In the genomic region with DNA sequence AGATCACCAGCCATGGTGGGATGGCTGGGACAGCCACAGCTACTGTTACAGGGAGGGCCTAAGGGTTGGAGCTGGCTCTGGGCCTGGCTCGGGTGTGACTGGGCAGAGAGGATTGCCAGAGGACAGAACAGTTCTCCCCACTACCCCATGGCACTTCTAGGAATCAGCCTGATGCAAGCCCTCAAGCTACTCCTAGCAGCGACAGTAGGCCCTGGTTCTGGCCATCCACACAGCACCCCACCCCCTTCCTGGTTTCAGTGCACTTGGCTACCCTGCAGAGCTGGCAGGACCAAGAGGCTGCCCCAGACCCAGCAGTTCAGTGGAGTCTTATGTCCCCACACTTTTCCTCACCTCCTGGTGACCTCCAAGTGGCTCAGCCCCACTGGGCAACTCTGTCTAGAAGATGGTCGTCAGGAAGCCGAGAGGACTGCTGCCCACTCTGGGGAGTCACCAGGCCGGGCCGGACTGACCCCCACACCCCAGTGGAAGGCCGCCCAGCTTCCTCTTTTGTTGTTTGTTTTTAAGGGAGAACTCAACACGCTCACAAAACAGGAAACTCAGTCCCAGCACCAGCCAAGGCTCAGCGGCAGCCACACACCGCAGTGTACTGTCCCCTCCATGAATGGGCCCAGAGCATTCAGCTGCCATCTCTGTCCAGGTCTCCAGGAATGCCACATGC, we compare ENCODE assay signal across 8 mouse cellular contexts. TPM values are rescaled to one million over a fixed set of nuclear protein-coding genes. Genes with fewer than 3 reads are reported as not detected.
DNase-seq lines count a peak whose midpoint lies in the region; ATAC-seq lines count a peak whose summit lies in the region.

No protein-coding gene starts in this region.

- H3K9ac ChIP-seq in hindbrain, embryonic 12.5 days = peak overlapping the region; percentile 18; the same call in 1 of the 2 replicates
- H3K9ac ChIP-seq in neural tube, embryonic 13.5 days = peak overlapping the region; percentile 52; the same call in 1 of the 2 replicates

- peaks cover 86% of the 10 kb centered on the region for H3K4me1 ChIP-seq in hindbrain, embryonic 12.5 days
- peaks cover 100% of the 10 kb centered on the region for H3K4me1 ChIP-seq in neural tube, embryonic 13.5 days (replicated peaks)

- intact Hi-C loops in left cerebral cortex, postnatal 25 days (cut with DNase I) = no loop called here
- intact Hi-C loops in left cerebral cortex, postnatal 36 days (cut with DNase I) = no loop called here

- WGBS in hindbrain, embryonic 12.5 days = 88% methylated on average over 10 of the region's 10 CpGs
- WGBS in neural tube, embryonic 13.5 days = 81% methylated on average over 10 of the region's 10 CpGs

- no peak overlapping the region for H3K4me2 ChIP-seq in hindbrain, embryonic 12.5 days (replicated peaks)
- H3K4me2 ChIP-seq in neural tube, embryonic 13.5 days = 0 out of 2 replicates have a peak overlapping the region, but pooled peaks have one; percentile 2

- H3K9me3 ChIP-seq in hindbrain, embryonic 12.5 days (replicated peaks) = no peaks in the 10 kb centered on the region
- H3K9me3 ChIP-seq in neural tube, embryonic 13.5 days = no peaks in the 10 kb centered on the region

- H3K27ac ChIP-seq in hindbrain, embryonic 12.5 days = peak overlapping the region; percentile 93
- H3K27ac ChIP-seq in neural tube, embryonic 13.5 days (replicated peaks) = peak overlapping the region; percentile 96

- H3K4me3 ChIP-seq in hindbrain, embryonic 12.5 days = no peak overlapping the region
- H3K4me3 ChIP-seq in neural tube, embryonic 13.5 days = no peak overlapping the region

- no peak for ATAC-seq in hindbrain, embryonic 12.5 days (ENCODE audit: low FRiP score)
- ATAC-seq in neural tube, embryonic 13.5 days (ENCODE audit: low read depth) = no peak
- ATAC-seq in CD4-positive, CD25-positive, alpha-beta regulatory T cell, adult 4 months = no peak

- H3K36me3 ChIP-seq in hindbrain, embryonic 12.5 days = peaks cover 57% of the 10 kb centered on the region
- H3K36me3 ChIP-seq in neural tube, embryonic 13.5 days = peaks cover 58% of the 10 kb centered on the region

- no peaks in the 10 kb centered on the region for H3K27me3 ChIP-seq in hindbrain, embryonic 12.5 days
- no peaks in the 10 kb centered on the region for H3K27me3 ChIP-seq in neural tube, embryonic 13.5 days

- DNase-seq in left cerebral cortex, postnatal 25 days (ENCODE audit: low spot score in 2 of 2) = peak; percentile 31 to 47
- no peak for DNase-seq in left cerebral cortex, postnatal 36 days (ENCODE audit: low spot score in 2 of 2)
- peak; percentile 67 for DNase-seq in gastrocnemius, postnatal 25 days
- no peak for DNase-seq in right cerebral cortex, adult 18-20 months
- no peak for DNase-seq in frontal cortex, postnatal 36 days (ENCODE audit: low spot score in 2 of 2)

RNA-seq across cellular contexts. Expression of a gene that starts 6.9 kb away (rescaled TPM):
- 100 to 1,000 TPM; 138 to 140 TPM for total RNA-seq in left cerebral cortex, postnatal 25 days (2021)
- 100 to 1,000 TPM; 143 to 162 TPM for total RNA-seq in left cerebral cortex, postnatal 36 days (2021)
- total RNA-seq in gastrocnemius, postnatal 25 days (2021) = 10 to 100 TPM; 63.5 to 69.7 TPM
- 154 and 156 TPM in 2 replicates for polyA plus RNA-seq in hindbrain, embryonic 12.5 days (2016; fragmentation: Nextera tagmentation; extraction: Ambion mirVana)
- polyA plus RNA-seq in neural tube, embryonic 13.5 days (2015; fragmentation: Nextera tagmentation; extraction: Ambion mirVana) = 73.4 and 101 TPM in 2 replicates
- 10 to 100 TPM; 14.6 to 18.4 TPM for polyA plus RNA-seq in CD4-positive, CD25-positive, alpha-beta regulatory T cell, adult 4 months (2017; shearing (Covaris generic))

RNA-seq across cellular contexts. Expression of a gene that starts 10.9 kb away (rescaled TPM):
- total RNA-seq in left cerebral cortex, postnatal 25 days (2021) = 1 to 10 TPM in 1 of 2 experiments, under 1 TPM in 1; 0.76 to 1.3 TPM
- under 1 TPM; 0.70 to 0.81 TPM for total RNA-seq in left cerebral cortex, postnatal 36 days (2021)
- total RNA-seq in gastrocnemius, postnatal 25 days (2021) = 1 to 10 TPM; 1.2 to 1.9 TPM
- polyA plus RNA-seq in hindbrain, embryonic 12.5 days (2016; fragmentation: Nextera tagmentation; extraction: Ambion mirVana) = 5.8 and 7.5 TPM in 2 replicates
- 2.1 TPM in 2 replicates for polyA plus RNA-seq in neural tube, embryonic 13.5 days (2015; fragmentation: Nextera tagmentation; extraction: Ambion mirVana)
- polyA plus RNA-seq in CD4-positive, CD25-positive, alpha-beta regulatory T cell, adult 4 months (2017; shearing (Covaris generic)) = 1 to 10 TPM; 2.8 to 2.9 TPM

RNA-seq across cellular contexts. Expression of a gene that starts 23.3 kb away (rescaled TPM):
- 10 to 100 TPM; 17.4 to 18.8 TPM for total RNA-seq in left cerebral cortex, postnatal 25 days (2021)
- 10 to 100 TPM; 17.8 to 23.0 TPM for total RNA-seq in left cerebral cortex, postnatal 36 days (2021)
- total RNA-seq in gastrocnemius, postnatal 25 days (2021) = 10 to 100 TPM; 13.4 to 16.1 TPM
- polyA plus RNA-seq in hindbrain, embryonic 12.5 days (2016; fragmentation: Nextera tagmentation; extraction: Ambion mirVana) = 100 and 124 TPM in 2 replicates
- 66.3 and 75.0 TPM in 2 replicates for polyA plus RNA-seq in neural tube, embryonic 13.5 days (2015; fragmentation: Nextera tagmentation; extraction: Ambion mirVana)
- polyA plus RNA-seq in CD4-positive, CD25-positive, alpha-beta regulatory T cell, adult 4 months (2017; shearing (Covaris generic)) = 10 to 100 TPM; 30.9 to 37.1 TPM

RNA-seq across cellular contexts. Expression of a gene that starts 47.9 kb away (rescaled TPM):
- 10 to 100 TPM; 16.4 to 18.2 TPM for total RNA-seq in left cerebral cortex, postnatal 25 days (2021)
- total RNA-seq in left cerebral cortex, postnatal 36 days (2021) = 10 to 100 TPM; 14.3 to 25.8 TPM
- 100 to 1,000 TPM; 887 to 928 TPM for total RNA-seq in gastrocnemius, postnatal 25 days (2021)
- 3.3 and 5.0 TPM in 2 replicates for polyA plus RNA-seq in hindbrain, embryonic 12.5 days (2016; fragmentation: Nextera tagmentation; extraction: Ambion mirVana)
- polyA plus RNA-seq in neural tube, embryonic 13.5 days (2015; fragmentation: Nextera tagmentation; extraction: Ambion mirVana) = 3.2 and 3.6 TPM in 2 replicates
- 1 to 10 TPM; 2.0 to 2.3 TPM for polyA plus RNA-seq in CD4-positive, CD25-positive, alpha-beta regulatory T cell, adult 4 months (2017; shearing (Covaris generic))

RNA-seq across cellular contexts. Expression of a gene that starts 52.5 kb away (rescaled TPM):
- 100 to 1,000 TPM; 246 TPM for total RNA-seq in left cerebral cortex, postnatal 25 days (2021)
- total RNA-seq in left cerebral cortex, postnatal 36 days (2021) = 100 to 1,000 TPM; 258 to 267 TPM
- total RNA-seq in gastrocnemius, postnatal 25 days (2021) = 1 to 10 TPM; 8.8 to 9.1 TPM
- polyA plus RNA-seq in hindbrain, embryonic 12.5 days (2016; fragmentation: Nextera tagmentation; extraction: Ambion mirVana) = 28.3 and 28.5 TPM in 2 replicates
- polyA plus RNA-seq in neural tube, embryonic 13.5 days (2015; fragmentation: Nextera tagmentation; extraction: Ambion mirVana) = 23.7 and 26.9 TPM in 2 replicates
- polyA plus RNA-seq in CD4-positive, CD25-positive, alpha-beta regulatory T cell, adult 4 months (2017; shearing (Covaris generic)) = 1 to 10 TPM; 2.4 to 4.9 TPM

Comparison
In these comparisons a context has a peak if more than half of its experiments do, and no peak if none do; other contexts are left out.
1. DNase-seq: peak in left cerebral cortex, postnatal 25 days (2 of 2) and gastrocnemius, postnatal 25 days (single experiment); none in left cerebral cortex, postnatal 36 days (0 of 2), right cerebral cortex, adult 18-20 months (single experiment) and frontal cortex, postnatal 36 days (0 of 2).